Mouse (Mus musculus) ovary, postnatal 14 days (tissue): Measurements from ENCODE around the gene Rassf7.

Source experiments
- DNase-seq: peaks from one replicate; pipeline ENCODE4 v3.0.0; 2022; ENCODE audit warnings: low spot score

The Rassf7 gene

GRCm38 (mm10) chr7:141196619-141197282 lies 18.9 kb upstream of the Rassf7 start:
- DNase-seq = no peak

GRCm38 (mm10) chr7:141198121-141198520 lies 17.5 kb upstream of the Rassf7 start:
- no peak for DNase-seq

GRCm38 (mm10) chr7:141204546-141204945 lies 11.1 kb upstream of the Rassf7 start:
- no peak for DNase-seq

DNA sequence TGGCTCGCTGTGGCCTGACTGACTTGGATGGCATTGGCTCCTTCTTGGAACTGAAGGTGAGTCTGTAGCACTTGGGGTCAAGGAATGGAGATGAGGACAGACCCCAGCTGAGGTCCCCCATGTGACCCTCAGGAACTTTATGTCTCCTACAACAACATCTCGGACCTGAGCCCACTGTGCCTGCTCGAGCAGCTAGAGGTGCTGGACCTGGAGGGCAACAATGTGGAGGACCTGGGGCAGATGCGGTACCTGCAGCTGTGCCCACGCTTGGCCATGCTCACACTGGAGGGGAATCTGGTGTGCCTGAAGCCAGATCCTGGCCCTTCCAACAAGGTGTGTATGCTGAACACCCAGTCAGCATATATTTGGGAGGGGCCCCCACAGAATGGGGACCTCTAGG lies 10.2 kb upstream of the Rassf7 start:
- no peak for DNase-seq

DNA sequence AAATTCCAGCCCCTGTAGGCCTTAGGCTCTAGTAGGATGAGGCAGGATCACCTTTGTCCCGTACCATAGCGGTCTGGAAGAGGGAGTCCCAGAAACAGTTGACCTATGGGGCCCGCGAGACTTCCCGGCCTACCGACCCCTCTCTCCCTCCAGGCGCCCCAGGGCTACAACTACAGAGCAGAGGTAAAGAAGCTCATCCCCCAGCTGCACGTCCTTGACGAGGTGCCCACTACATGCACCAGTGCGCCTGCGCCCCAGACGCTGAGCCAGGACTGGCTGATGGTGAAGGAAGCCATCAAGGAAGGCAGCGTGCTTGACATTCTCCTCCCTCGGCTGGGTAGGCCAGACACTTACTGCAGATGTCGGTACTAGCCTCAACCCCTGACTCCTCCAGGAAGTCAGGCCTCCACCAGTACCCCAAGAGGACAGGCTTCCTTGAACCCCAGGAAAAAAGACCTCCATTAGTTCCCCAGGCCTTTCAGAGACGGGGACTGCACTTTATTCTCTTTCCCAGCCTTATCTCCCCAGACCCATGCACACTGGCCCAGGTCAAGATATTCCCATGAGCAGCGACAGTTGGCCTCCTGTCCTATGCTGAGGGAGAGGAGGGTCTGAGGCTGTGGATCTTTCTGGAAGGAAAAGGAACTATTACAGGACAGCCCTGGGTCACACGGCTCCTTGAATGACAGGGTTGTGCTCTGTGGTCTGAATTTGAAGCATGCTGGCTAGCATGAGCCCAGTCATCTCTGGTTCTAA lies 9.3 kb upstream of the Rassf7 start:
- no peak for DNase-seq

GRCm38 (mm10) chr7:141209526-141209925 lies 6.1 kb upstream of the Rassf7 start:
- no peak for DNase-seq

DNA sequence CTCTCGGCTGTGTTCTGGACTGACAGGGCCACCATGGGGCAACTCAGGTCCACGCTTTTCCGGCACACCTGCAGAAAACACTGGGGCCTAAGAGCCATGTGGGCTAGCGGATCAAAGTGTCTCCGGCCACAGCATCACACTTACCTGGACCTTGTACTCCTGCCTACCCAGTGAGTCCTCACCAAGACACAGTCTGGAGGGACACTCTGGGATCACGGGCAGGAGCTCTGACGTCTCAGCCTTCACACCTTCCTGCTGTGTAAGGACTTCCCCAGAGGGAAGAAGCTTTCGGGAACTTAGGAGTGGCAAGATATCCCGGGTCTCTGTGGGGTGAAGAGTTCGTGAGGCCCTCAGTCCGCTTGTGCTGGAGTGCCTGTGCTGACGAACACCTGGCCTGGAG lies 5.5 kb upstream of the Rassf7 start:
- DNase-seq = no peak

- DNase-seq = no peak
Measured at GRCm38 (mm10) chr7:141210606-141211131, 5.0 kb upstream of the Rassf7 start.

- DNase-seq = no peak
Measured at GRCm38 (mm10) chr7:141213133-141213532, 2.5 kb upstream of the Rassf7 start.

GRCm38 (mm10) chr7:141213605-141214235 lies 1.9 kb upstream of the Rassf7 start, which contains the start of gene Lmntd2:
Gene Lmntd2, minus strand, starts transcription at chr7:141214080.
- no peak for DNase-seq

DNA sequence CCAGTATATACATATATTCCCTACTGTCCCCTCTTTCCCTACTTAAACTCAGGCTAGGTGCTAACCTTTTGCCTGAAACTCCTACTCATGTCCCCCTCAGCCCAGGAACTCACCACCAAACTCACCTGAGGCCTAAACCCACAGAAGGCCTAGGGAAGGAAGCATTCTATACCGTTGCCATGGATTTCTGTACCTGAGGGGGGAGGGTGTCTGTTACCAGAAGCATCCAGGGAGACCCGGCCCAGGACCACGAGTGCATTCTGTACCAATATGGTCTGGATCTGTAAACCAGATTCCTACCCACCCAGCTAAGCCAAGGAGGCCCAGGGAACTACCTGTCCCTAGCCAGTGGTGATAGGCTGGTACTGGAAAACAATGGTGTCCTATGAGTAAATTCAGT lies 1.4 kb upstream of the Rassf7 start:
- DNase-seq = no peak

DNA sequence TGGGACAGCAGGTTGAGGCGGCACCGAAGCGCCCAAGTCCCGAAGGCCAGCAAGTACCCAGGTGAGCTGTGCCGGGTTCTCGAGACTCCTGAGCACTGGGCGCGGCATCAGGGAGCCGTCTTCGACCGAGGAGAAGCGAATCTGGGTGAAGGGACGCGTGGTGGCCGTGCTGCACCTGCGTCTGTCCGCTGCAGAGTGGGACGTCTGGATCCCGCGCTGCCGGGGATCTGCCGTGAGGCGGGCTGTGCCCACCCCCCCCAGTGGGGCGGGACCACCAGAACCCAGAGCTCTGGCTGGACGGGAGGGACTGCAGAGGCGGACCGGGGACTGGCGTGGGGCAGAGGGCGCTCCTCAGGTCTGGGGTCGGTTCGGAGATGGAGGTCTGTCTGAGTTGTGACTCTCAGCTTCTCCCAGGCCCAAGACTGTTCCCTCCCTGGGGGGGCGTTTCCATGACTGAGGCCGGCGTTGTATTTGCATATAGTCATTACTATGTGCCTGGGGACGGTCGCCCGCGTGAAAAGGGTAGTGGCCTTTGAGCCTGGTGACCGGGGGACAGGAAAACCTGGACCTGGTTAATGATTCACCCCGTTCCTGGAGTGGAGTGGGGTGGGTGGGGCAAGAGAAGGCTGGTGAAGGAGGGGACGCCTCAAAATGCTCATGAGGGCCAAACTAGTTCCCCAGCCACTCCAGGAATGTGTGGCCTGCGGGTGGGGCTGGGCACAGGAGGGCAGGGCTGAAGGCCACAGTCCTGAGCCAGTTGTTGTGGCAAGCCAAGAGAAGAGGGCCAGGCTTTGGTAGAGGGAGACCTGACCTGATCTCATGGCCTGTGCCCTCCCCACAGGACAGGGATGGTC lies 447 bp downstream of the Rassf7 start:
- no peak for DNase-seq

DNA sequence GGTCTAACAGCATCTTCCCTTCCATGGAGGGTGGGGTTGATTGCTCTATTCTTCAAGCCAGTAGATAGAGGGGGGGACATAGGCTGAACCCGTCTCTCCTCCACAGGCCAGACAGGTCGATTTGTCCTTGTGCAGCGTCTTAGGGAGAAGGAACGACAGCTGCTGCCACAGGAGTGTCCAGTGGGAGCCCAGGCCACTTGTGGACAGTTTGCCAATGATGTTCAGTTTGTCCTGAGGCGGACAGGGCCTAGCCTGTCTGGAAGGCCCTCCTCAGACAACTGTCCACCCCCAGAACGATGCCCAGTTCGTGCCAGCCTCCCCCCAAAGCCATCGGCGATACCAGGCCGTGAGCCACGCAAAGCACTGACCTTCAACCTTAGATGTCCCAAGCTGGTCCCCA lies 1.2 kb downstream of the Rassf7 start:
- no peak for DNase-seq

GRCm38 (mm10) chr7:141217343-141218013 lies 1.8 kb downstream of the Rassf7 start:
- no peak for DNase-seq

- DNase-seq = no peak
Measured at GRCm38 (mm10) chr7:141218141-141218540, 2.5 kb downstream of the Rassf7 start.

DNA sequence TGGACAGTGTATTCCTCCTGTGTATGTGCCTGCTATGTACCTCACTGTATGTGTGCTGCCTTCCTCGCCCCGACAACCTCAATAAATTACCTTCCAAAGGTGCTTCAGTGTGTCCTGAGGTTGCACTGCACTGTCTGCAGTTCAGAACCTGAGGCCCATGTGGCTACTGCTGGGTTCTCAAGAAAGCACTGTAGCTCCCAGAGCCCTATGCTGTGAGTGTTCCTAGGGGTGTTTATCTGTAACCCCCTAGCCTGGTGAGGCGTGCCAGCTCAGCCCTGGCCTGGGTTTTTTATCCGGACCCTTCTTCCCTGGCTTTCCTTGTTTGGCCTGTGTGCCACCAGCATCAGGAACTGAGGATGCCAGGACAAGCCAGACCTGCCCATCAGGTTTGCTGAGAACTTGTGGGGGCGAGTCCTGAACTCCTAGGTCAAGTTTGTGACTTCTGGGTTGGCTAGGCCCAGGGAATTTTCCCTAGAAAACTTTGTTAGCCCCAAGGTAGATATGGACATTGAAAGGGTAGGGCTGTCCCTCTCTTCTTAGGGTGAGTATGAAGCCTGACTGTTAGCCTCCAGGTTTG lies 3.0 kb downstream of the Rassf7 start:
- no peak for DNase-seq

GRCm38 (mm10) chr7:141219558-141220099 lies 4.0 kb downstream of the Rassf7 start:
- no peak for DNase-seq

DNA sequence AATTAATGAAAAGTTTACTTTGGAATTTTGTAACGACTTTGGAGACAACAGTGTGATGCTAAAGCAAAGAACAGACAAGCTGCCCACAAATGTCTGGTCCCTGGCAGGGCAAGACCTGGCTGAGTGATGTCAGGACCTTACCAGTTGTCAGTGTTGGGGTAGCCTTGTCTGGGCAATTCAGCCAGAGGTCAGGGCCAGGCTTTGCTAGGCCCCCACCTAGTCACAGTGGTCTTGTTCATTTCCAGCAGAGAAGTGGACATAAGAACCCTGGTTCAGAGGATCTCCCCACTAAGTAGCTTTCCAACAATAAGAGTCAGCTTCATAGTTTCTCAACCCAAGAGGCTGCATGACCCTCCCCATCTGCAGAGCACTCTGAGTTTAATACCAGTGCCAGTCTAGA lies 4.7 kb downstream of the Rassf7 start:
- DNase-seq = no peak

GRCm38 (mm10) chr7:141221249-141222125 lies 5.8 kb downstream of the Rassf7 start:
- peak; percentile 90 for DNase-seq

GRCm38 (mm10) chr7:141222126-141222467 lies 6.4 kb downstream of the Rassf7 start:
- DNase-seq = no peak
